Mouse (Mus musculus): ENCODE results near the gene Rnf26. TPM values are rescaled to one million over a fixed set of nuclear protein-coding genes. Genes with fewer than 3 reads are reported as not detected.

The Rnf26 gene
- total RNA-seq, 2 experiments from 2014 or later = 32.7 to 33.1 TPM

GRCm38 (mm10) chr9:44079997-44080780 lies 33.1 kb downstream of the Rnf26 start:
- intact Hi-C loops (cut with DNase I) = loop anchor here (2.0 to 10.0 kb wide), 2 partner anchors 29 to 335 kb away; partner anchors contain the start of gene Nectin1
- peak in 1 of 2 experiments; percentile 9 for DNase-seq (ENCODE audit: extremely low spot score in 1 of 2, low spot score in 2 of 2)
- Histone ChIP-seq H3K27ac (peak overlapping the region; percentile 91), H3K4me3 (no peak overlapping the region)
- TF ChIP-seq CTCF (IDR thresholded peaks at IDR 0.05) = no peak

- no peak for TF ChIP-seq CTCF (IDR thresholded peaks at IDR 0.05)
- DNase-seq (ENCODE audit: extremely low spot score in 1 of 2, low spot score in 2 of 2) = peak; percentile 64 to 68
Observed at GRCm38 (mm10) chr9:44078955-44079756, 34.2 kb downstream of the Rnf26 start.

GRCm38 (mm10) chr9:44078136-44078797 lies 35.0 kb downstream of the Rnf26 start:
- peak overlapping the region; percentile 91 for H3K27ac ChIP-seq

More at GRCm38 (mm10) chr9:44078955-44079756, 34.2 kb downstream of the Rnf26 start:
- Histone ChIP-seq H3K4me3 (no peak overlapping the region), H3K27ac (peak overlapping the region; percentile 91)
- intact Hi-C loops (cut with DNase I) = loop anchor here (2.0 kb wide), 1 partner anchor 30 kb away; no protein-coding TSS in a partner anchor

GRCm38 (mm10) chr9:44077266-44077910 lies 35.9 kb downstream of the Rnf26 start:
- DNase-seq (ENCODE audit: extremely low spot score in 1 of 2, low spot score in 2 of 2) = no peak
- Histone ChIP-seq H3K4me3 (no peak overlapping the region), H3K27ac (0 out of 2 replicates have a peak overlapping the region, but pooled peaks have one; percentile 5)
- TF ChIP-seq CTCF (IDR thresholded peaks at IDR 0.05) = no peak
- intact Hi-C loops (cut with DNase I) = loop anchor here (2.0 kb wide), 1 partner anchor 17 kb away; no protein-coding TSS in a partner anchor

More at GRCm38 (mm10) chr9:44078136-44078797, 35.0 kb downstream of the Rnf26 start:
- no peak for TF ChIP-seq CTCF (IDR thresholded peaks at IDR 0.05)
- no peak overlapping the region for H3K4me3 ChIP-seq
- peak in 1 of 2 experiments; percentile 9 for DNase-seq (ENCODE audit: extremely low spot score in 1 of 2, low spot score in 2 of 2)
- intact Hi-C loops (cut with DNase I) = loop anchor here (2.0 kb wide), 1 partner anchor 31 kb away; no protein-coding TSS in a partner anchor

- peak in 1 of 2 experiments; percentile 55 for DNase-seq (ENCODE audit: extremely low spot score in 1 of 2, low spot score in 2 of 2)
- TF ChIP-seq CTCF (IDR thresholded peaks at IDR 0.05) = peak; percentile 63
- no peak overlapping the region for H3K4me3 ChIP-seq
- intact Hi-C loops (cut with DNase I) = loop anchor here (2.0 kb wide), 1 partner anchor 18 kb away; no protein-coding TSS in a partner anchor
- H3K27ac ChIP-seq = no peak overlapping the region
Observed at GRCm38 (mm10) chr9:44076764-44077120, 36.6 kb downstream of the Rnf26 start.

GRCm38 (mm10) chr9:44075996-44076763 lies 37.1 kb downstream of the Rnf26 start:
- DNase-seq (ENCODE audit: extremely low spot score in 1 of 2, low spot score in 2 of 2) = peak in 1 of 2 experiments; percentile 9
- intact Hi-C loops (cut with DNase I) = loop anchor here (2.0 kb wide), 1 partner anchor 19 kb away; no protein-coding TSS in a partner anchor
- Histone ChIP-seq H3K27ac (no peak overlapping the region), H3K4me3 (no peak overlapping the region)
- TF ChIP-seq CTCF (IDR thresholded peaks at IDR 0.05) = no peak

- Histone ChIP-seq H3K4me3 (no peak overlapping the region), H3K27ac (no peak overlapping the region)
- TF ChIP-seq CTCF (IDR thresholded peaks at IDR 0.05) = no peak
- intact Hi-C loops (cut with DNase I) = no loop called here
- DNase-seq (ENCODE audit: extremely low spot score in 1 of 2, low spot score in 2 of 2) = peak in 1 of 2 experiments; percentile 9
Observed at GRCm38 (mm10) chr9:44075276-44075995, 37.9 kb downstream of the Rnf26 start.

GRCm38 (mm10) chr9:44074395-44075275 lies 38.7 kb downstream of the Rnf26 start:
- Histone ChIP-seq H3K4me3 (no peak overlapping the region), H3K27ac (no peak overlapping the region)
- DNase-seq (ENCODE audit: extremely low spot score in 1 of 2, low spot score in 2 of 2) = peak in 1 of 2 experiments; percentile 32
- TF ChIP-seq CTCF (IDR thresholded peaks at IDR 0.05) = peak; percentile 61
- intact Hi-C loops (cut with DNase I) = no loop called here

GRCm38 (mm10) chr9:44073115-44073514 lies 40.2 kb downstream of the Rnf26 start:
- peak in 1 of 2 experiments; percentile 9 for DNase-seq (ENCODE audit: extremely low spot score in 1 of 2, low spot score in 2 of 2)

More at GRCm38 (mm10) chr9:44073115-44073514, 40.2 kb downstream of the Rnf26 start:
- intact Hi-C loops (cut with DNase I) = no loop called here
- H3K27ac ChIP-seq = peak overlapping the region; percentile 88
- peak overlapping the region; percentile 23; the same call in 1 of the 2 replicates for H3K4me3 ChIP-seq
- no peak for TF ChIP-seq CTCF (IDR thresholded peaks at IDR 0.05)

Data from left cerebral cortex, adult 2 months (tissue).